Mouse (Mus musculus): ENCODE data around the gene Gpr183. TPM values are rescaled to one million over a fixed set of nuclear protein-coding genes. Genes with fewer than 3 reads are reported as not detected.

The Gpr183 gene
- polyA plus RNA-seq (2014; fragmentation: Nextera tagmentation; extraction: Ambion mirVana) = 1.9 and 2.4 TPM in 2 replicates

GRCm38 (mm10) chr14:121964990-121965389, at the start of gene Gpr183:
Gene Gpr183 (minus strand): TSS chr14:121965195.
- H3K36me3 ChIP-seq (ENCODE audit: control insufficient read depth, insufficient read depth, low read length) = no peaks in the 10 kb centered on the region
- H3K9ac ChIP-seq (ENCODE audit: low read length) = peak within 1 kb of the TSS; percentile 47
- H3K4me3 ChIP-seq (ENCODE audit: control insufficient read depth in 1 of 2, insufficient read depth in 1 of 2, low read depth in 1 of 2, low read length in 2 of 2) = peak within 1 kb of the TSS in 1 of 2 experiments; percentile 14; a peak in 1 of 4 replicates
- 18% methylated on average over 6 of the region's 6 CpGs for WGBS
- peak within 1 kb of the TSS; percentile 50 for H3K4me2 ChIP-seq (ENCODE audit: low read length)
- H3K4me1 ChIP-seq (ENCODE audit: control insufficient read depth in 2 of 2, insufficient read depth in 2 of 2, low read length in 2 of 2) = peaks cover 19 to 48% of the 10 kb centered on the region in 2 experiments
- no peaks in the 10 kb centered on the region for H3K27me3 ChIP-seq (ENCODE audit: control insufficient read depth, insufficient read depth, low read length)
- H3K27ac ChIP-seq (replicated peaks in 1 of 2; ENCODE audit: control insufficient read depth in 1 of 2, insufficient read depth in 1 of 2, low read depth in 2 of 2, low read length in 2 of 2) = peak within 1 kb of the TSS; percentile 49 to 51
- no peaks in the 10 kb centered on the region for H3K9me3 ChIP-seq (ENCODE audit: control insufficient read depth, low read length)
- no peak for ATAC-seq (ENCODE audit: insufficient number of reproducible peaks, insufficient read depth, low FRiP score, low read depth)

- no peaks in the 10 kb centered on the region for H3K9me3 ChIP-seq (ENCODE audit: control insufficient read depth, low read length)
- ATAC-seq (ENCODE audit: insufficient number of reproducible peaks, insufficient read depth, low FRiP score, low read depth) = no peak
- H3K4me1 ChIP-seq (ENCODE audit: control insufficient read depth in 2 of 2, insufficient read depth in 2 of 2, low read length in 2 of 2) = peaks cover 19 to 33% of the 10 kb centered on the region in 2 experiments
- H3K27ac ChIP-seq (replicated peaks in 1 of 2; ENCODE audit: control insufficient read depth in 1 of 2, insufficient read depth in 1 of 2, low read depth in 2 of 2, low read length in 2 of 2) = no peak overlapping the region
- no peaks in the 10 kb centered on the region for H3K27me3 ChIP-seq (ENCODE audit: control insufficient read depth, insufficient read depth, low read length)
- H3K4me2 ChIP-seq (ENCODE audit: low read length) = no peak overlapping the region
- peaks cover 8% of the 10 kb centered on the region for H3K36me3 ChIP-seq (ENCODE audit: control insufficient read depth, insufficient read depth, low read length)
- H3K9ac ChIP-seq (ENCODE audit: low read length) = no peak overlapping the region
- WGBS = 77% methylated on average over 14 of the region's 14 CpGs
- H3K4me3 ChIP-seq (ENCODE audit: control insufficient read depth in 1 of 2, insufficient read depth in 1 of 2, low read depth in 1 of 2, low read length in 2 of 2) = no peak overlapping the region
Observed at GRCm38 (mm10) chr14:122013417-122013951, 48.5 kb upstream of the Gpr183 start.

- H3K4me2 ChIP-seq (ENCODE audit: low read length) = no peak overlapping the region
- H3K27me3 ChIP-seq (ENCODE audit: control insufficient read depth, insufficient read depth, low read length) = no peaks in the 10 kb centered on the region
- peaks cover 19 to 33% of the 10 kb centered on the region in 2 experiments for H3K4me1 ChIP-seq (ENCODE audit: control insufficient read depth in 2 of 2, insufficient read depth in 2 of 2, low read length in 2 of 2)
- 71% methylated on average over 13 of the region's 13 CpGs for WGBS
- no peak for ATAC-seq (ENCODE audit: insufficient number of reproducible peaks, insufficient read depth, low FRiP score, low read depth)
- no peak overlapping the region for H3K4me3 ChIP-seq (ENCODE audit: control insufficient read depth in 1 of 2, insufficient read depth in 1 of 2, low read depth in 1 of 2, low read length in 2 of 2)
- H3K9me3 ChIP-seq (ENCODE audit: control insufficient read depth, low read length) = no peaks in the 10 kb centered on the region
- no peak overlapping the region for H3K27ac ChIP-seq (replicated peaks in 1 of 2; ENCODE audit: control insufficient read depth in 1 of 2, insufficient read depth in 1 of 2, low read depth in 2 of 2, low read length in 2 of 2)
- peaks cover 8% of the 10 kb centered on the region for H3K36me3 ChIP-seq (ENCODE audit: control insufficient read depth, insufficient read depth, low read length)
- H3K9ac ChIP-seq (ENCODE audit: low read length) = no peak overlapping the region
Observed at GRCm38 (mm10) chr14:122012814-122013213, 47.8 kb upstream of the Gpr183 start.

DNA sequence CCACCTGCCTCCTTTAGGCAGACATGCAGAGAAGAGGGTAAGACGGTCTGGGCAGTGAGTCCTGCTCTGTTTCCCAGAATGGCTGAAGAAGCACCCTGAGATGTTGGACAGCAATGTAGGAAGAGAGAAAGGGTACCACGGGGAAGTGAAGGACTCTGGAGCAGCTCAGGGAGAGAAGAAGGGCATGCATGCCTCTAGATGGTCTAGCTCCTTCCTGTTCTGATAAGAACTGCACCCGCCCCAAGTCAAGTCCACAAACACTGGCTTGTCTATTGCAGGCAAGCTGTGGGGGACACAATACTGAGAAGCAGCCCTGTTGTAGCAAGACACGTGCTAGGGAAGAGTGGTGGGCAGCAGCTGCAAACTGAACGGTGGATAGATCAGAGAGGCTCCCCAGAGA, 47.2 kb upstream of the Gpr183 start:
- no peak for ATAC-seq (ENCODE audit: insufficient number of reproducible peaks, insufficient read depth, low FRiP score, low read depth)
- H3K4me2 ChIP-seq (ENCODE audit: low read length) = no peak overlapping the region
- no peaks in the 10 kb centered on the region for H3K9me3 ChIP-seq (ENCODE audit: control insufficient read depth, low read length)
- WGBS = 48% methylated on average over 5 of the region's 5 CpGs
- peaks cover 19 to 29% of the 10 kb centered on the region in 2 experiments for H3K4me1 ChIP-seq (ENCODE audit: control insufficient read depth in 2 of 2, insufficient read depth in 2 of 2, low read length in 2 of 2)
- no peaks in the 10 kb centered on the region for H3K27me3 ChIP-seq (ENCODE audit: control insufficient read depth, insufficient read depth, low read length)
- H3K36me3 ChIP-seq (ENCODE audit: control insufficient read depth, insufficient read depth, low read length) = peaks cover 8% of the 10 kb centered on the region
- no peak overlapping the region for H3K9ac ChIP-seq (ENCODE audit: low read length)
- no peak overlapping the region for H3K27ac ChIP-seq (replicated peaks in 1 of 2; ENCODE audit: control insufficient read depth in 1 of 2, insufficient read depth in 1 of 2, low read depth in 2 of 2, low read length in 2 of 2)
- no peak overlapping the region for H3K4me3 ChIP-seq (ENCODE audit: control insufficient read depth in 1 of 2, insufficient read depth in 1 of 2, low read depth in 1 of 2, low read length in 2 of 2)

- 88% methylated on average over 8 of the region's 8 CpGs for WGBS
- no peaks in the 10 kb centered on the region for H3K9me3 ChIP-seq (ENCODE audit: control insufficient read depth, low read length)
- no peak for ATAC-seq (ENCODE audit: insufficient number of reproducible peaks, insufficient read depth, low FRiP score, low read depth)
- no peak overlapping the region for H3K4me3 ChIP-seq (ENCODE audit: control insufficient read depth in 1 of 2, insufficient read depth in 1 of 2, low read depth in 1 of 2, low read length in 2 of 2)
- H3K36me3 ChIP-seq (ENCODE audit: control insufficient read depth, insufficient read depth, low read length) = peaks cover 8% of the 10 kb centered on the region
- no peaks in the 10 kb centered on the region for H3K27me3 ChIP-seq (ENCODE audit: control insufficient read depth, insufficient read depth, low read length)
- H3K4me1 ChIP-seq (ENCODE audit: control insufficient read depth in 2 of 2, insufficient read depth in 2 of 2, low read length in 2 of 2) = peaks cover 17 to 25% of the 10 kb centered on the region in 2 experiments
- no peak overlapping the region for H3K9ac ChIP-seq (ENCODE audit: low read length)
- no peak overlapping the region for H3K27ac ChIP-seq (replicated peaks in 1 of 2; ENCODE audit: control insufficient read depth in 1 of 2, insufficient read depth in 1 of 2, low read depth in 2 of 2, low read length in 2 of 2)
- no peak overlapping the region for H3K4me2 ChIP-seq (ENCODE audit: low read length)
Observed at GRCm38 (mm10) chr14:122011768-122012167, 46.8 kb upstream of the Gpr183 start.

- Histone ChIP-seq H3K4me3 (ENCODE audit: control insufficient read depth in 1 of 2, insufficient read depth in 1 of 2, low read depth in 1 of 2, low read length in 2 of 2) (no peak overlapping the region), H3K9ac (ENCODE audit: low read length) (no peak overlapping the region), H3K4me2 (ENCODE audit: low read length) (no peak overlapping the region), H3K27ac (replicated peaks in 1 of 2; ENCODE audit: control insufficient read depth in 1 of 2, insufficient read depth in 1 of 2, low read depth in 2 of 2, low read length in 2 of 2) (no peak overlapping the region), H3K4me1 (ENCODE audit: control insufficient read depth in 2 of 2, insufficient read depth in 2 of 2, low read length in 2 of 2) (peaks cover 10 to 11% of the 10 kb centered on the region in 2 experiments), H3K27me3 (ENCODE audit: control insufficient read depth, insufficient read depth, low read length) (no peaks in the 10 kb centered on the region), H3K36me3 (ENCODE audit: control insufficient read depth, insufficient read depth, low read length) (peaks cover 8% of the 10 kb centered on the region), H3K9me3 (ENCODE audit: control insufficient read depth, low read length) (no peaks in the 10 kb centered on the region)
- 81% methylated on average over 7 of the region's 7 CpGs for WGBS
- ATAC-seq (ENCODE audit: insufficient number of reproducible peaks, insufficient read depth, low FRiP score, low read depth) = no peak
Observed at GRCm38 (mm10) chr14:122010301-122010700, 45.3 kb upstream of the Gpr183 start.

GRCm38 (mm10) chr14:122009502-122009901, 44.5 kb upstream of the Gpr183 start:
- H3K9me3 ChIP-seq (ENCODE audit: control insufficient read depth, low read length) = no peaks in the 10 kb centered on the region
- H3K27me3 ChIP-seq (ENCODE audit: control insufficient read depth, insufficient read depth, low read length) = no peaks in the 10 kb centered on the region
- no peak overlapping the region for H3K4me3 ChIP-seq (ENCODE audit: control insufficient read depth in 1 of 2, insufficient read depth in 1 of 2, low read depth in 1 of 2, low read length in 2 of 2)
- H3K36me3 ChIP-seq (ENCODE audit: control insufficient read depth, insufficient read depth, low read length) = peaks cover 8% of the 10 kb centered on the region
- WGBS = 86% methylated on average over 13 of the region's 13 CpGs
- no peak overlapping the region for H3K9ac ChIP-seq (ENCODE audit: low read length)
- ATAC-seq (ENCODE audit: insufficient number of reproducible peaks, insufficient read depth, low FRiP score, low read depth) = no peak
- H3K27ac ChIP-seq (replicated peaks in 1 of 2; ENCODE audit: control insufficient read depth in 1 of 2, insufficient read depth in 1 of 2, low read depth in 2 of 2, low read length in 2 of 2) = no peak overlapping the region
- peaks cover 5 to 6% of the 10 kb centered on the region in 2 experiments; a peak in 2 of 4 replicates for H3K4me1 ChIP-seq (ENCODE audit: control insufficient read depth in 2 of 2, insufficient read depth in 2 of 2, low read length in 2 of 2)
- no peak overlapping the region for H3K4me2 ChIP-seq (ENCODE audit: low read length)

- H3K9ac ChIP-seq (ENCODE audit: low read length) = no peak overlapping the region
- 86% methylated on average over 4 of the region's 4 CpGs for WGBS
- no peaks in the 10 kb centered on the region for H3K27me3 ChIP-seq (ENCODE audit: control insufficient read depth, insufficient read depth, low read length)
- peaks cover 5 to 6% of the 10 kb centered on the region in 2 experiments; a peak in 2 of 4 replicates for H3K4me1 ChIP-seq (ENCODE audit: control insufficient read depth in 2 of 2, insufficient read depth in 2 of 2, low read length in 2 of 2)
- ATAC-seq (ENCODE audit: insufficient number of reproducible peaks, insufficient read depth, low FRiP score, low read depth) = no peak
- H3K36me3 ChIP-seq (ENCODE audit: control insufficient read depth, insufficient read depth, low read length) = peaks cover 8% of the 10 kb centered on the region
- no peak overlapping the region for H3K4me2 ChIP-seq (ENCODE audit: low read length)
- H3K9me3 ChIP-seq (ENCODE audit: control insufficient read depth, low read length) = no peaks in the 10 kb centered on the region
- no peak overlapping the region for H3K27ac ChIP-seq (replicated peaks in 1 of 2; ENCODE audit: control insufficient read depth in 1 of 2, insufficient read depth in 1 of 2, low read depth in 2 of 2, low read length in 2 of 2)
- no peak overlapping the region for H3K4me3 ChIP-seq (ENCODE audit: control insufficient read depth in 1 of 2, insufficient read depth in 1 of 2, low read depth in 1 of 2, low read length in 2 of 2)
Observed at GRCm38 (mm10) chr14:122008261-122008660, 43.3 kb upstream of the Gpr183 start.
